Mouse (Mus musculus): Measurements from ENCODE around the gene Gapdh.
"Not testable (repeated sequence)": the region's sequence is repeated elsewhere in the genome, so short reads cannot be mapped to it uniquely, and the experiment has no call there.

The Gapdh gene

DNA sequence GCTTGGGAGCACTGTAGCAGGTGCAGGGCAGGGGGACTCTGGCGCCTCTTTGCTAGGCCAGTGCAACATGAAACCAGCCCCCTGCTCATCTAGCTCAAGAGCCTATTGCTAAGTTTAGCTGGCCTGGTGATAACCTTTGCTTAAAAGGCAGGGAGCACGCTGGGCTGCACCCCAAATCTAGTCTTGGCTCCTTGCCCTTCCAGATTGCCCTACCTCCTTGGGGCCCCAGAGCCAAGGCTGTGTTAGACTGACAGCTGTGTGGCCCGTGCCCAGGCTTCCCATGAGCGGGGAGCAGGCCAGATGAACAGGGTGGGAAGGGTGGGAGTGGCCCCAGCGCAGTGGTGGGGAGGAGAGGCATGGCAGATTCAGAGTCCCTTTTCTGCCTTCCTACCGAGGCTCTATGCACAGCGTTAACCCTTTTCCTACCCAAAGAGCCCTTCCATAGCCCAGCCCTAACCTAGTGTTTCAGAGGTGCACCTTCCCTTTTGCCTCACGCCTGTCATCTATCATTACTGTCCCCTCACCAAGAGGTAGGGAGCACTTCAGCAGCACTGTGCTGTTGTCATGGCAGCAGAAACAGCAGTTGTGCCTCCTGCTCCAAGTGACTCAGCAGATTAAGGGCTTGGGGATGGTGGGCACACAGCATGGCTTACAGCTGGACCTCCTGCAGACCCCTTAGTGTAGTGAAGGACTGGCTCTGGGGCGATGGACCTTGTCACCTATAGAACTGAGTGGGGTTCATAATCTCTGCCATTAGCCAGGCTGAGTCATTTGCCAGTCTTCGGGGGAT, 789 bp upstream of the Gapdh start:
- DNase-seq (ENCODE audit: low read depth, low spot score), result no peak

DNA sequence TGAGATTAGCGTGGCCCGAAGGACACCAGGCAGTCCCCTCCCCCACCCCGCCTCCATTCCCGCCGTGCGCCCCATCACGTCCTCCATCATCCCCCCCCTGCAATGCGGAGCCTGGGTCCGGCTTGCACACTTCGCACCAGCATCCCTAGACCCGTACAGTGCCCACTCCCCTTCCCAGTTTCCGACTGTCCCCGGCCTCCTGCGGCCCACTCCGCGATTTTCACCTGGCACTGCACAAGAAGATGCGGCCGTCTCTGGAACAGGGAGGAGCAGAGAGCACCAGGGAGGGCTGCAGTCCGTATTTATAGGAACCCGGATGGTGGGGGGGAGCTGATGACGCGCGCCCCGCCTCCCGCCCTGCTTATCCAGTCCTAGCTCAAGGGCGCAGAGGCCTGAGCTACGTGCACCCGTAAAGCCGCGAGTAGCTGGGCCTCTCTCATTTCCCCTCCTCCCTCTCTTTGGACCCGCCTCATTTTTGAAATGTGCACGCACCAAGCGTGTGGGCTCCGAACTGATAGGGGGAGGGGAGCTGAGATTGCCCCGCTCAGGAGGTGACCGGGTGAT, 857 bp downstream of the Gapdh start:
- peak; percentile 96 for DNase-seq (ENCODE audit: low read depth, low spot score)

DNA sequence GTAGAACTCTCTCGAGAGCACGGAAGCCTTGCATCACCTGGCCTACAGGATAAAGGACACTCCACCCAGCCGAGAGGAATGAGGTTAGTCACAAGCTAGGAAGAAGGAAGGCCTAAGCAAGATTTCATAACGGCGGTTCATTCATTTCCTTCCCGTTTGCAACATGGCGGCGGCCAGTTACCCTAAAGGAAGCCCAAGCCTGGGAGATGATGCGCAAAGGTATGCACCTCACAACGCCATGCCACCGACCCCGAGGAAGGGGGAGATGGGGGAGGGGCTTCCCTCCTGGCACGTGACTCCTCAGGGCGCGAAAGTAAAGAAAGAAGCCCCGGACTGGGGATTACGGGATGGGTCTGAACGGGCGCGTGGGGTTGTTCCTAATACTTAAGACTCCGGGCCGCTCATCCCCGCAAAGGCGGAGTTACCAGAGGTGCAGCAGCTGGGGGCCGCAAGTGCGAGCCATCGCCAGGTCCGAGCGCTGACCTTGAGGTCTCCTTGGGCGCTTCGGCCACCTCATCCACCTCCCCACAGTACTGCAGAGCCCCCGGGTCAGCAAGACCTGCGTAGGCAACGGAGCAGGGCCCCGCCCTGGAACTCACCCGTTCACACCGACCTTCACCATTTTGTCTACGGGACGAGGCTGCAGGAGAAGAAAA, 1.5 kb downstream of the Gapdh start:
- DNase-seq (ENCODE audit: low read depth, low spot score), result no peak

DNA sequence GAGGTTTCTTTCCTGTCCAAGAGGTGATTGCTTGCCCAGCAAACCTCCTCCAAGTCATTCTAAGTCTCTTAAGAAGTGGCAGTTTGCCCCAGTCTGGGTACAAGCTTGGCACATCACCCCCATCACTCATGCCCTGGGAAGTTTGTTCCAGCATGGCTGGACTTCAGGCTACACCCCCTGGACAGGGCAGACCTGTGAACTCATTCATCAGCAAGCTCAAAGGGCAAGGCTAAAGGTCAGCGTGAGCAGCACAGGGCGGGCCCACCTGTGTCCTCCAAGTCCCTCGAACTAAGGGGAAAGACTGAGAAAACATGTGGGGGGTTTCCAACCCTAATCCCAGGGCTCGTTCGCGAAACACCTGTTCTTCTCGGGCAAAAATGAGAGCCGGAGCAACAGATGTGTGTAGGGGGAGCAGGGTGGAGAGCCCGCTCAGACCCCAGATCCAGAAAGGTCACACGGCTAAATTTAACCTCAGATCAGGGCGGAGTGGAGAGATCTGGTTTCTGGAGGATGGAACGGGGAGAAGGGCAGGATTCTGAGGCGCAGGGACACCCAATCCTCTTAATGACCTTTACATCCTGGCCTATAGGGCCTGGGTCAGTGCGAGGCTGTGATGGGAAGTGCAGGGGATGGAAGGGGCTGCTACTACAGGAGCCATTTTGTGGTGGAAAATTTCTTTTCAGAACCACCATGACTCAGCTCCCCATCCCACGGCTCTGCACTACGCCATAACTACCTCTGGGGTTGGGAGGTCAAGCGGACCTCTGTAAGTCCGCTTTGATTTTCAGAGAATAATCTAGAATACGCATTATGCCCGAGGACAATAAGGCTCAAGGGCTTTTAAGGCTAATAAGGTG, 2.2 kb downstream of the Gapdh start:
- no peak for DNase-seq (ENCODE audit: low read depth, low spot score)

DNA sequence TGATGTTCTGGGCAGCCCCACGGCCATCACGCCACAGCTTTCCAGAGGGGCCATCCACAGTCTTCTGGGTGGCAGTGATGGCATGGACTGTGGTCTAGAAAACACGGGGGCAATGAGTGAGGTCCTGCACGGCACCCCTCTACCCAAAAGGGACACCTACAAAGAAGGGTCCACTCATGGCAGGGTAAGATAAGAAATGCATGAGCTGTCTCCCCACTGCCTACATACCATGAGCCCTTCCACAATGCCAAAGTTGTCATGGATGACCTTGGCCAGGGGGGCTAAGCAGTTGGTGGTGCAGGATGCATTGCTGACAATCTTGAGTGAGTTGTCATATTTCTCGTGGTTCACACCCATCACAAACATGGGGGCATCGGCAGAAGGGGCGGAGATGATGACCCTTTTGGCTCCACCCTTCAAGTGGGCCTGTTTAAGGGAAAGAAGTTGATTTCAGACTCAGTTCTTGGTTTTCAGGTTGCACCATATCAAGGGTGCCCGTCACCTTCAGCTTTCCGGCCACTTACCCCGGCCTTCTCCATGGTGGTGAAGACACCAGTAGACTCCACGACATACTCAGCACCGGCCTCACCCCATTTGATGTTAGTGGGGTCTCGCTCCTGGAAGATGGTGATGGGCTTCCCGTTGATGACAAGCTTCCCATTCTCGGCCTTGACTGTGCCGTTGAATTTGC, 3.5 kb downstream of the Gapdh start:
- DNase-seq (ENCODE audit: low read depth, low spot score), result not testable (repeated sequence)

DNA sequence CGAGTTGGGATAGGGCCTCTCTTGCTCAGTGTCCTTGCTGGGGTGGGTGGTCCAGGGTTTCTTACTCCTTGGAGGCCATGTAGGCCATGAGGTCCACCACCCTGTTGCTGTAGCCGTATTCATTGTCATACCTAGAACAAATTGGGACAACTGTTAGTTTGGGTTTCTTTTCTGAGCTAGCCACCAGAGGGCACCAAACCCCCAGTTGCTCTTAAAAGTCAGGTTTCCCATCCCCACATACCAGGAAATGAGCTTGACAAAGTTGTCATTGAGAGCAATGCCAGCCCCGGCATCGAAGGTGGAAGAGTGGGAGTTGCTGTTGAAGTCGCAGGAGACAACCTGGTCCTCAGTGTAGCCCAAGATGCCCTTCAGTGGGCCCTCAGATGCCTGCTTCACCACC, 4.3 kb downstream of the Gapdh start:
- not testable (repeated sequence) for DNase-seq (ENCODE audit: low read depth, low spot score)

DNA sequence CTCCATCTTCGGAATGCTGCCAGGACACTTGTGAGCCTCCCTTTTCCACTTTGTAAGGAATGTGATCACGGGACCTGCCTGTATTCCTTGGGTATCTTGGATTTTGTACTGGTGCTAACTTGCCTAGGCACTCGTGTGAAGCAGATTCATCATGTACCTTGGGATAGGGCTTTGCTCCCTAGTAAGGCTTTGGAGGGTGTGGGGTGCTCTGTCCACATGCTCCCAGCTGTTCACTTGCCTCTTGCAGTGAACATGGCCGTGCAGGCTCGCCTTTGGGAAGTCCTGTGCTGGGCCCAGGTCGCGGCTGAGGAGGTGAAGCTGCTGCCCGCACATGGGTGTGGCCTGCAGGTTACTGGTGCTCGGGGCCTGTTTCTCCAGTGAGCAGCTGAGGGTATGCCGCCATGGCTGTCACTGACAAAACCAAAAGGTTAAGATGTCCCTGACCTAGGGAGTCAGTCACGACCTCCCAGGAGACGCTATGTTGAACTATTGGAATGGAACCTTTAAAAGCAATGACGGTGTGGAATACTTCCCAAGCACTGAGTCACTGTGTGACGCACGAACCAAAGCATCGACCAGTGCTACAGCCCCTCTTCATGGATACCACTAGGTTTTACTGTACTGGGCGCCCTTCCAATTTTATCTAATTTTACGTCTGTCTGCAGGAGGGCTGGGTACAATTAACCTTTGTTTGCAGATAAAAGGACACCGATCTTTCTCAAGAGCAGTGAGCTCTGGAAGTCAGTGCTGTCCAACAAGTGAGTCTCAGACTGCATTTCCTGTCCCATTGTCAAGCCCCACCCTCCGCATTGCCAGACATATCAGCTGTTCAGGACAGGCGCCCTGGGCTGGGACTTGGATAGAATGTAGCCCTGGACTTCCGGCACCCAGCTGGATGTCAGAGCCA, 5.2 kb downstream of the Gapdh start:
- no peak for DNase-seq (ENCODE audit: low read depth, low spot score)

DNA sequence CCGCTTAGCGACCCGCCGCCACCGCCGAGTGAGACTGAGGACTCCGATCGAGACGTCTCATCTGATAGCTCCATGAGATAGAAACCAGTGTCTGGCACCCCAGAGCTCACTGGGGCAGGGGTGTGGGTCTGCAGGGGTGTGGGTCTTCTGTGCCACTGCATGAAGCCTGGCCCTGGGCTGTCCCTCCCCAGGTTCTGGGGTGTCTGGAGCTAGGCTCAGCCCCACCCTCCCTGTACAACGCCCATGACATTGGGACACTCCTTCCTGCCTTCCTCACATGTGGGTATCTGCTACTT, 5.8 kb downstream of the Gapdh start:
- no peak for DNase-seq (ENCODE audit: low read depth, low spot score)

DNA sequence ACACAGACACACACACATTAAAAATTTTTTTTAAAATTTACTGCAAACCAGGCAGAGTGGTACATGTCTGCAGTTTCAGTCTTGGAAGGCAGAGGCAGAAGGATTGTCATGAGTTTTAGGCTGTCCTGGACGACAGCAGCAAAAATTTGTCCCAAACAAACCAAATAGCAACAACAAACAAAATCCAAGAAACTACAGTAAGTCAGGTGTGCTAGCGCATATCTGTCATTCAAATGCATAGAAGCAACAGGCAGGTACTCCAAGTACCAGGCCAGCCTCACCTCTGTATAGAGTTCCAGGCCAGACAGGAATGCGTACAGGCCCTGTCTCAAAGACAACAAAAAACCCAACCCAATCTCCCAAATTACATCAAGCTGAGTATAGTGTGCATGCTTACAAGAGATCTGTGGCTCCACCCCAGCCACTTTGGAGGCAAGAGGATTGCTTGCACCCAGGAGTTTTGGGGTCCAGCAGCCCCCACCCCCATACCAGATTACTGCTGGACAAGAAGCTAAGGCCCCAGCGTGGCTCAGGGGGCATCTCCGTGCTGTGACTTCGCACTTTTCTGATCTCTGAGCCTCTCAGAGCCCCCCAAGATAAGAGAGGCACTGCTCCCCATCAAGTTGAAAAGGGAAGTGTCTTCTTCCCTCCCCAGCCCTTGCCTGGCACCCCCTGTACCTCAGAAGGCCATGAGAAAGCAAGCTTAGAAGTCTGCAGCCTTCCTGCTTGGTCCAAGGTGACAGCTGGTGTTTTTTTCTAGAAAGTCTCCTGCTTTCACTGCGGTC, 6.3 kb downstream of the Gapdh start:
- no peak for DNase-seq (ENCODE audit: low read depth, low spot score)

DNA sequence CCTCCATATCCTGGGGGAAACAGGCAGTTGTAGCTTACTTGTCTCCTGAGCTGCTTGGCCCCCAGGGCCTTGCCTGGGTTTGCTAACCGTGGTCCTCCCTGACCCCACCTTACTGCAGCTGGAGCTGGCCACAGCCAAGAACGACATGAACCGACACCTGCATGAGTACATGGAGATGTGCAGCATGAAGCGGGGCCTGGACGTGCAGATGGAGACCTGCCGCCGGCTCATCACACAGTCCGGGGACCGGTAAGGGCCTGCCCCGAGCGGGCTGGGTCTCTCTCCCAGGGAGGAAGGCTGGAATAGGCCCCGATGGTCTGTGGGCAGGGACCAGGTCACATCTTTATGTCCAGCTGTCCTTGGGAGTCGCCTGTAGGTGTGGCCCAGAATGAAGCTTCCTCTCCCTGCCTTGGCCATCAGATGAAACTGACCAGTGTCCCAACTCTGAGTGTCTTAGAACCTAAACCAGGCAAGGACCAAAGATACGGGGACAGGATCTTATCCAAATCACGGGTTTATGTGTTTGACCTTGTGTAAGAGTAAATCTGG, 7.2 kb downstream of the Gapdh start:
- DNase-seq (ENCODE audit: low read depth, low spot score), result no peak

DNA sequence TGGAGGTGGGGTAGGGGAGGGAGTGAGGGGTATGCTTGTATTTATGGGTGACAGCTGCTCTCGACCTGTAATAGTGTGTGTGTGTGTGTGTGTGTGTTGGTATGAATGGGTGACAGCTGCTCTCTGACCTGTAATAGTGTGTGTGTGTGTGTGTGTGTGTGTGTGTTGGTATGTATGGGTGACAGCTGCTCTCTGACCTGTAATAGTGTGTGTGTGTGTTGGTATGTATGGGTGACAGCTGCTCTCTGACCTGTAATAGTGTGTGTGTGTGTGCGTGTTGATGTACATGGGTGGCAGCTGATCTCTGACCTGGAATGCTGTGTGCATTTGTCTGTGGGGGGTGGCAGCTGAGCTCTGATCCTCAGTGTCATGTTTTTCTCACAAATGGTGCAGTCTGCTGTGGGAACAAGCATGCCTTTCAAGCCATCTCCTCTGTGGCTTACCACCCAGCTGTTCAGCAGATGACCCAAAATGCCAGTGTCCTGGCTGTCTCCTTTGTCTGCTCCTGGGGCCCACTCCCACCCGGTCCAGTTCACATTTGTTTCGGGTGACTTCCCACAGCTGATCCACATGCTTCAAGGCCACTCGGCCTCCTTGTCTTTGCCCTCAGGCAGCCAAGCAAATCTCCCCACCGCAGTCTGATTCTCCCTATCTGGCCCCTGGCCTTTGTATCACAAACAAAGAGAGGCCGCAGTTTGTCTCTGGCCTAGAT, 9.2 kb downstream of the Gapdh start:
- DNase-seq (ENCODE audit: low read depth, low spot score), result no peak

DNA sequence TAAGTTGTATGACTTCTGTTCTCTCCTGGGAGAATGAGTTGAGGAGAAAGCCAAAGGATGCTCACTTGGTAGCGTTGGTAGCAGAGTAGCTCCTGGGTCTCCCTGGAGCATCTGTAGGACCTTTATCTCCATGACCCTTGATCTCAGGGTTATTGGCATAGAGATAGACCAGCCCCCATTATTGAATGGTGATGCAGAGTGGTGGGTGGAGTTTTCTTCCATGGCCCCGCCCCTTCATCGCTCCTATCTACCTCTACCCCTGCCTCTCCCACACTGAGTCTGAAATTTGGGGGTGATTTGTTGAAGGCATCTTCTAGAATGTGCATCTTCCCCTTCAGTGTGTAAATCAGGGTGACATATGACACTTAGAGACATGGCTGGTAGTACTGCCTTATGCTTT, 9.8 kb downstream of the Gapdh start:
- DNase-seq (ENCODE audit: low read depth, low spot score), result no peak

DNA sequence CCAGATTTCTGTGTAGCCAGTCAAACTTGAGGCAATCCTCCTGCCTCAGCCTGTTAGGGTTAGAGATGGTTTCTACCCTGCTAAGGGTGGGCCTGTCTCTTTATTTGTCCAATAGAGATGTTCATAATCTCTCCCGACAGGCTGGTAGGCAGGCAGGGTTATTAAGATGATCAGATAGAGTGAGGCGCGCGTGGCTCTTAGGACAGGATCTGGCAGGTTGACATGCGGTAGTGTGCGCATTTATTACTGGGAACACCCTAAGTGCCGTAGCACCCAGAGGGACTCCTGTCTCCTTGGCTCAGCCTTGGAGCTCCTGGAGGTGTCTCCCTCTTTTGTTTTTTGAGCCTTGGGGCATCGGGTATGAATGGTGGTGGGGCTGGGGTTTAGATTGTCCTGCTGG, 11.0 kb downstream of the Gapdh start:
- DNase-seq (ENCODE audit: low read depth, low spot score), result no peak

DNA sequence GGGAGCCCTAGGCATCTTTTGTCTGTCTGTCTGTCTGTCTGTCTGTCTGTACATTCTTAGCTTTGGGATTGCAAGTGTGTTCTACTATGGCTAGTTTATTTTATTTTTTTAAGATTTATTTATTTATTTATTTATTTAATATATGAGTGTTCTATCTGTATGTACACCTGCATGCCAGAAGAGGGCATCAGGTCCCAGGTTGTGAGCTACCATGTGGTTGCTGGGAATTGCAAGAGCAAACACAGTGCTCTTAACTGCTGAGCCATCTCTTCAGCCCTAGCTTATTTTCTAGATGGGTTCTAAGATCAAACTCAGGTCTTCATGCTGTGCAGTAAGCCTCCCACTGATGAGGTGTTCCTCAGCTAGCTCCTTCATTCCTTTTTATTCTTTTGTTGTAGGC, 11.7 kb downstream of the Gapdh start:
- no peak for DNase-seq (ENCODE audit: low read depth, low spot score)

DNA sequence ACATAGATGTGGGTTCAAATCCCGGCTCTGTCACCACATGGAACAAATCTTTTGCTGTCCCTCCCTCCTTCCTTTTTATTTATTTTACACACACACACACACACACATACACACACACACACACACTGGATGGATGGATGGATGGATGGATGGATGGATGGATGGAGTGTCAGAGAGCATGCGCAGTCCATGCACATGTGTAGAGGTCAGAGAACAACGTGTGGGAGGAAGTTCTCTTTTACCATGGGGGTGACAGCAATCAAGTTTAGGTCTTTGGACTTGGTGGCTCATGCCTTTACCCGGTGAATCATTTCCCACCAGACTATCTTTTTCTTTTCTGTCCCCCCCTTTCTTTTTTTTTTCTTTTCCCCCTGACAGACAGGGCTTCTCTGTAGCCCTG, 12.6 kb downstream of the Gapdh start:
- DNase-seq (ENCODE audit: low read depth, low spot score), result no peak

DNA sequence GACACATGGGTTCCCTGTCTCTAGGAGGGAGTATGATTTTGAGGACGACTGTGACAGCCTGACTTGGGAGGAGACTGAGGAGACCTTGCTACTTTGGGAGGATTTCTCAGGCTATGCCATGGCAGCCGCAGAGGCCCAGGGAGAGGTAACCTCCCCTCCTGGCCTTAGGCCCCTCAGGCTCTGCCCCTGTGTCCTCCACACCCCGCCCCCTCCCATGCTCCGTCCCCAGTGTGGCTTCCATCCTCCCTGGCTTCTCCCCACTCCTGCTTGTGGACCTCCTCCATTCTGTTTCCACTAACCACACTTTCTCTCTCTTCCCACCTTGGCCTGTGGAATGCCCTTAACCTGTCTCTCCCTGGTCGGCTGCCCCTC, 13.3 kb downstream of the Gapdh start:
- no peak for DNase-seq (ENCODE audit: low read depth, low spot score)

DNA sequence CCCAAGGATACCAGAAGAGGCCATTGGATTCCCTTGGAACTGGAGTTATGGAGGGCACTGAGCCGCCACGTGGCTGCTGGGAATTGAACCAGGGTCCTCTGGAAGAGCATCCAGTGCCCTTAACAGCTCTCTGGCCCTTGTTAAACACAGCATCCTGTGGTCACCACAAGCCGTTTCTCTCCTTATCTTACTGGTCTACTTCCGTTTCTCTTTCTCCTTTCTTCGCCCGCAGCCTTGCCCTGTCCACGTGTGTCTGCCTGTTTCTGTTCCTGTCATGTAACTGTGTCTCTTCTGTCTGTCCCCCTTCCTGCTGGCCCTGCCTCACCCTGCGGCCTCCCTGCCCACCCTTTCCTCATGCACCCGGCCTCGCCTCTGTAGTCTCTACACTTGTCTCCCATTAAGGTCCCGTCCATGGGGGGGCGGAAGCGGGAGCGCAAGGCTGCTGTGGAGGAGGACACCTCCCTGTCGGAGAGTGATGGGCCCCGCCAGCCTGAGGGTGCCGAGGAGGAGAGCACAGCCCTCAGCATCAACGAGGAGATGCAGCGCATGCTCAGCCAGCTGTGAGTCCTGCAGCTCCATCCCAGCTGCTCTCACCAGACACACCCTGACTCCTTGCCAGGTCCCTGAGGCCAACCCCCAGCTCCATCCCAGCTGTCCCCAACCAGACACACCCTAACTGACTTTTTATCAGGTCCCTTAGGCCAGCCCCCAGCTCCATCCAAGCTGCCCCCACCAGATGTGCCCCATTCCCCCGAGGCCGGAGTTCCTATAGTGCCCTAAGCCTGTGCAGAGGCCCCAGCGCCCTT, 13.9 kb downstream of the Gapdh start:
- no peak for DNase-seq (ENCODE audit: low read depth, low spot score)

DNA sequence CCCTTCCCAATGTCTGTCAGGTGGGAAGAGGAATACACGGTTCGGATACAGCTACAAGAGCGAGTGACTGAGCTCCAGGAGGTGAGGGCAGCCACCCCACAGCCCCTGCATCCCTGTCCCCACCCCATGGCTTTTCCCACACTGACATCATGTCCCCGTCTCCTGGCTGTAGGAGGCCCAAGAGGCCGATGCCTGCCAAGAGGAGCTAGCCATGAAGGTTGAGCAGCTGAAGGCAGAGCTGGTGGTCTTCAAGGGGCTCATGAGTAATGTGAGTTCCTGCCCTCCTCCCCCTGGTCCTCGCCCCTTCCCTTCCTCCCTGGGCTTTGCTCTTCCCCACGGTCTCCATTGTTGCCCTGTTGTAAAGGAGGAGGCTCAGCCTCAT, 16.7 kb downstream of the Gapdh start:
- DNase-seq (ENCODE audit: low read depth, low spot score), result no peak
